In the genomic region with DNA sequence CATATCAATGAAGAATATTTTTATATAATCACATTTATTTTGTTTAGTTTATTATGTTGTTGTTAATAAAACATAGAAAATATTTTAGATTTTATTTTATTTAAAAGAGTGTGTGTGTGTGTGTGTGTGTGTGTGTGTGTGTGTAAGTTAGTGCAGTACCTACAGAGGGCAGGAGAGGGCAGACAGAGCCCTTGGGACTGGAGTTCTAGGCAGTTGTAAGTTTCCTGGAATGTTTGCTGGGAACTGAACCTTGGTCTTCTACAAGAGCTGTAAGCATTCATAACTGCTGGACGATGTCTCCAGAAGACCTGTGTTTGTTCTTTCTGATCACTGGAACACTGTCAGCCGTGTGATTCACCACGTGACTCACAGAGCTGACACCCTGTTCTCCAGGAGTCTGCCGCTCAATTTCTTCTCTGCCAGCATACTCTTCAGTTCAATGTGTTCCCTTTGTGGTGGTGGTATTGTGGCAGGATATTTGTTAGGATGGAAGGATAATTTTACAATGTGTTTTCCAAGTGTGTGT, we compare ENCODE assay signal across 14 mouse cellular contexts.
"Had no signal": no experiment of that assay in that cellular context is flagged by ENCODE, and none has a peak within 500 bp of the region (broad histone marks: within the 10 kb centered on the region; RNA-seq: fewer than 3 reads in every experiment).

No protein-coding gene starts in this region.

- ATAC-seq: midbrain, embryonic 16.5 days had no signal

- DNase-seq: kidney, postnatal 36 days; left cerebral cortex, postnatal 4 days; lung, postnatal 14 days; right cerebral cortex, adult 18-20 months; right cerebral cortex, postnatal 25 days; thymus, postnatal 4 days had no signal

- H3K27me3 ChIP-seq: lung, embryonic 15.5 days; megakaryocyte, embryonic 14.5 days; midbrain, embryonic 12.5 days; neural tube, embryonic 15.5 days had no signal

- H3K36me3 ChIP-seq: lung, embryonic 15.5 days; midbrain, embryonic 12.5 days; neural tube, embryonic 15.5 days had no signal

- H3K27ac ChIP-seq: kidney, postnatal 0 days; lung, embryonic 15.5 days; macrophage; midbrain, embryonic 12.5 days; neural tube, embryonic 15.5 days had no signal

- H3K4me2 ChIP-seq: liver, embryonic 11.5 days; lung, embryonic 15.5 days; midbrain, embryonic 12.5 days; neural tube, embryonic 15.5 days had no signal

- H3K9me3 ChIP-seq: lung, embryonic 15.5 days; neural tube, embryonic 15.5 days had no signal

- H3K4me3 ChIP-seq: lung, embryonic 15.5 days; megakaryocyte, embryonic 14.5 days; midbrain, embryonic 12.5 days; neural tube, embryonic 15.5 days had no signal

- H3K9ac ChIP-seq: lung, embryonic 15.5 days; midbrain, embryonic 12.5 days; neural tube, embryonic 15.5 days had no signal
